Mouse (Mus musculus): Measurements from ENCODE around the gene Il15ra. TPM values are rescaled to one million over a fixed set of nuclear protein-coding genes. Genes with fewer than 3 reads are reported as not detected.
A peak's percentile ranks its signal among the peaks of the same experiment; 100 is the strongest.

Il15ra gene
- polyA plus RNA-seq, 1 experiment from 2014 or later: 0.80 TPM

DNA sequence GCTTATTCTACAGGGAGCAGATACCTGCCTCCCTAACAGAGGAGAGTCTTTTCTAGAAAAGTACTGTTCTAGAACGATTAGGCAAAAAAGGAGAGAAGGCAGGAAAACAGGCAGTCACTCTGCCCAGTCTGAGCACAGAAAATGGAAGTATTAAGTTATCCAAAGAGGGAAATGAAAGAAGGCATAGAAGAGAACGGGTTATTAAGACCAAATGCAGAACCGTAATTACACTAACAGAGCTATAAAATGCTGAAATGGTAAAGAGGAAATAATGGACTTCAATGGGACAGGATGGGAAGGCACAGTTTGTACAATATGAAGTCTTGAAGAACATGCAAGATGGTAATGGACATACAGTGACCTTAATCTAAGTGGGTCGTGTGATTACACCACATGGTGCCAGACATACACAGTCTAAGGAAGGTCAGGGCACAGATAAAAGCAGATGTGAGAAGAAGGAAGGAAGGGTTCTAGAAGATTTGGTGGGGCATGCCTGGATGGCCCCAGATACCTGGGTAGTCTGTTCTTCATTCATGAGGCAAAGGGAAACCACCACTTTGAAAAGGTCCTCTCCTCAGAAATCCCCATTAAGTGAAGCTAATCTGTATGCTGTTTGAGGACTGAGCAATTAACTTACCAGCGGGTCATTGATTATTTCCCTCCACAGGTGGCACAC is 61.5 kb downstream of the Il15ra start:
- Histone ChIP-seq H3K27me3 (replicated peaks; ENCODE audit: control insufficient read depth, insufficient read depth, low read length) (no peaks in the 10 kb centered on the region), H3K9me3 (ENCODE audit: control insufficient read depth, low read length) (no peaks in the 10 kb centered on the region), H3K4me1 (replicated peaks; ENCODE audit: control insufficient read depth, insufficient read depth, low read length) (peaks cover 11% of the 10 kb centered on the region), H3K27ac (ENCODE audit: low read length) (no peak overlapping the region), H3K4me3 (replicated peaks; ENCODE audit: low read length) (no peak overlapping the region), H3K4me2 (ENCODE audit: low read length) (no peak overlapping the region), H3K9ac (replicated peaks; ENCODE audit: low read depth, low read length) (no peak overlapping the region), H3K36me3 (ENCODE audit: control insufficient read depth, insufficient read depth) (peaks cover 38% of the 10 kb centered on the region)
- 72% methylated on average over 5 of the region's 5 CpGs for WGBS
- ATAC-seq: no peak

DNA sequence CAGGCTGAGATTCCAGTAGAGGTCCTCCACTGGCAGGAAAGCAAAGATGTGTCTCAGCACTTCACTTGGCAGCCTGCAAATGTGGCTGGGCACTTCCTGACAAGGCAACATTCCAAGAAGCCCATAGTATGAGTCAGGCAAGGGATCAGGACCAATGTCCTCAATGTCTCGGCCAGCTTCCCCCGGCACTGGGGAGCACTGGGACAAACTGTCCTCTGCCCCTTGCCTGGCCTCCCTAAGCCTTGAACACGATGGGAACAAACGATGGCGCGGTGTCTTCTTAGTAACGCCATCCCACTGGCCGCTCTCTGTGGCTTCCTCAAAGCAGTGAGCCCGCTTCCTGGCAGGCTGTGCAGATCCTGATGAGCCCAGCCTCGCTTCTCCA is 62.1 kb downstream of the Il15ra start:
- 73% methylated on average over 10 of the region's 10 CpGs for WGBS
- Histone ChIP-seq H3K4me3 (replicated peaks; ENCODE audit: low read length) (no peak overlapping the region), H3K27ac (ENCODE audit: low read length) (no peak overlapping the region), H3K9ac (replicated peaks; ENCODE audit: low read depth, low read length) (no peak overlapping the region), H3K4me1 (replicated peaks; ENCODE audit: control insufficient read depth, insufficient read depth, low read length) (peaks cover 11% of the 10 kb centered on the region), H3K9me3 (ENCODE audit: control insufficient read depth, low read length) (no peaks in the 10 kb centered on the region), H3K27me3 (replicated peaks; ENCODE audit: control insufficient read depth, insufficient read depth, low read length) (no peaks in the 10 kb centered on the region), H3K4me2 (ENCODE audit: low read length) (no peak overlapping the region), H3K36me3 (ENCODE audit: control insufficient read depth, insufficient read depth) (peaks cover 34% of the 10 kb centered on the region)
- no peak for ATAC-seq

DNA sequence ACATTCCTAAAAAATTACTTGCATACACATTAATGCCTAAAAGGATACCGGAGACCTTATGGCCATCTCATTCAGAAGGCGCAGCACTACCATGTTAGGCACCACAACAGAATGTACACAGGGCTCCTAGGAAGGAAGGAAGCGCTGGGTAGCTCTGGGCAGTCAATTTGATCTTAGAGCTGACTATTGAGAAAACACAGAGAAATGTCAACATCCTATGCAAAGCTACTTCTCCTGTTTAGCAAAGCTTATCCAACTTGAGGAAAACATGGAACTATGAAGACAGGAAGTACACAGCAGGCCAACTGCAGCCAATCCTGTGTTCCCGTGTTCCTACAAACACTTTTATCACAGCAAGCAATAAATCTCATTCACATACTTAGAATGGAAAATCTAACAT is 66.6 kb downstream of the Il15ra start:
- H3K36me3 ChIP-seq (ENCODE audit: control insufficient read depth, insufficient read depth): peaks cover 9% of the 10 kb centered on the region; the same call in 1 of the 2 replicates
- no peak overlapping the region for H3K27ac ChIP-seq (ENCODE audit: low read length)
- H3K27me3 ChIP-seq (replicated peaks; ENCODE audit: control insufficient read depth, insufficient read depth, low read length): no peaks in the 10 kb centered on the region
- H3K4me2 ChIP-seq (ENCODE audit: low read length): no peak overlapping the region
- no peak for ATAC-seq
- H3K4me1 ChIP-seq (replicated peaks; ENCODE audit: control insufficient read depth, insufficient read depth, low read length): peaks cover 14% of the 10 kb centered on the region
- 93% methylated on average over 4 of the region's 4 CpGs for WGBS
- no peak overlapping the region for H3K4me3 ChIP-seq (replicated peaks; ENCODE audit: low read length)
- H3K9me3 ChIP-seq (ENCODE audit: control insufficient read depth, low read length): no peaks in the 10 kb centered on the region
- no peak overlapping the region for H3K9ac ChIP-seq (replicated peaks; ENCODE audit: low read depth, low read length)

DNA sequence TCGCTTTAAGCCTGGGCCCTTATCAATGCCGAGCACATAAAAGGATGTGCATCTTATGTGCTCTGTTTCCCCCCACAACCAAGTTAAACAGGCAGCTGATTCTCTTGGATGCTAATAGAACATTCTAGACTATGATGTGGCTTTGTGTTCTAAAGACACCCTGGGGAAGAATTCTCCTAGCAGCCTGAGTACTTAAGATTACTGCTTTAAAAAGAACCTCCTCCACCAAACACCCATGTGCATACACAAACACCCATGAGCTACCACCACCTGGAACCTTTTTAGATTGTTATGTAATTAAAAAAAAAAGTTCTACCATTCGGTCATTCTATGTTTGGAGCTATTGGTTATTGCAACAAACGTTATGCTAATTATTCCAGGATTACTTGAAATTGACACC is 67.3 kb downstream of the Il15ra start:
- WGBS: 80% methylated on average over 4 of the region's 4 CpGs
- H3K9ac ChIP-seq (replicated peaks; ENCODE audit: low read depth, low read length): no peak overlapping the region
- ATAC-seq: no peak
- no peaks in the 10 kb centered on the region for H3K9me3 ChIP-seq (ENCODE audit: control insufficient read depth, low read length)
- no peak overlapping the region for H3K4me3 ChIP-seq (replicated peaks; ENCODE audit: low read length)
- no peak overlapping the region for H3K27ac ChIP-seq (ENCODE audit: low read length)
- 0 out of 2 replicates have a peak, but pooled peaks cover 3% of the 10 kb centered on the region for H3K36me3 ChIP-seq (ENCODE audit: control insufficient read depth, insufficient read depth)
- H3K27me3 ChIP-seq (replicated peaks; ENCODE audit: control insufficient read depth, insufficient read depth, low read length): no peaks in the 10 kb centered on the region
- H3K4me1 ChIP-seq (replicated peaks; ENCODE audit: control insufficient read depth, insufficient read depth, low read length): peaks cover 15% of the 10 kb centered on the region
- no peak overlapping the region for H3K4me2 ChIP-seq (ENCODE audit: low read length)

DNA sequence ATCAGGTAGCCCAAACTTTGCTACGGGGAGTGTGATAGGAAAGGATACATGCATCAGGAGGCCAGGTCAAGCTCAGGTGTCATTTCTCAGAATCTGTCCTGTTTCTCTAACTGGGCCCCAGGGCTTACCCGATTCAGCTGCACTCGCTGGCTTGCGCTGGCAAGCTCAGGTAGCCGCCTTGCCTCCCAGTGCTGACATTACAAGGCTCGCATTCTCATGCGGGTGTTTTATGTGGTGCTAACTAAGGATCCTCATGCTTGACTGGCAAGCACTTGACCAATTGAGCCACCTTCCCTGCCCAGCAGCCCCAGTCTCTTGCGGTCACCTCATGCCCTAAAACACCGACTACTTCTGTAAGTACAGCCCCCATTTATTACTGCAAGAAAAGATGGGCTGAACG is 69.3 kb downstream of the Il15ra start:
- no peak for ATAC-seq
- 90% methylated on average over 10 of the region's 10 CpGs for WGBS
- no peaks in the 10 kb centered on the region for H3K9me3 ChIP-seq (ENCODE audit: control insufficient read depth, low read length)
- no peak overlapping the region for H3K4me2 ChIP-seq (ENCODE audit: low read length)
- H3K4me1 ChIP-seq (replicated peaks; ENCODE audit: control insufficient read depth, insufficient read depth, low read length): peaks cover 21% of the 10 kb centered on the region
- no peaks in the 10 kb centered on the region for H3K27me3 ChIP-seq (replicated peaks; ENCODE audit: control insufficient read depth, insufficient read depth, low read length)
- H3K36me3 ChIP-seq (ENCODE audit: control insufficient read depth, insufficient read depth): 0 out of 2 replicates have a peak, but pooled peaks cover 3% of the 10 kb centered on the region
- H3K9ac ChIP-seq (replicated peaks; ENCODE audit: low read depth, low read length): no peak overlapping the region
- H3K27ac ChIP-seq (ENCODE audit: low read length): no peak overlapping the region
- no peak overlapping the region for H3K4me3 ChIP-seq (replicated peaks; ENCODE audit: low read length)

DNA sequence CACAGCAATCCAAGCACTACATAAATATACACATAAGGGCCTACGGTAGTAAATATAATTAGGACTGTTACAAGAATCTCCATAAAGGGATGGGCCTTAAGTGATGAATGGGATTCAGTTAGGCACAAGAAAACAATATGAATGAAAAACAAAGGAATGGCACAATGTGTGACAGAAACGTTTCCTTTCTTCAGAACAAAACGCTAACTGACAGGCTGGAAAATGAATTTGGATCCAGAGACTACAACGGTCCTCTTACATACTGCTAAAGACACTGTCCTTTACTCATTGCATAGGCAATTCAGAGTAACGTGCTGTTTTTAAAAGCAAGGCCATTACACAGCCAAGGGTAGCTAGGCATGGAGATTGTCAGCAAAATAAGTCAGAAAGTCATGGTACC is 70.0 kb downstream of the Il15ra start:
- Histone ChIP-seq H3K9me3 (ENCODE audit: control insufficient read depth, low read length) (no peaks in the 10 kb centered on the region), H3K9ac (replicated peaks; ENCODE audit: low read depth, low read length) (no peak overlapping the region), H3K27me3 (replicated peaks; ENCODE audit: control insufficient read depth, insufficient read depth, low read length) (no peaks in the 10 kb centered on the region), H3K27ac (ENCODE audit: low read length) (no peak overlapping the region), H3K4me3 (replicated peaks; ENCODE audit: low read length) (no peak overlapping the region), H3K4me1 (replicated peaks; ENCODE audit: control insufficient read depth, insufficient read depth, low read length) (peaks cover 28% of the 10 kb centered on the region), H3K4me2 (ENCODE audit: low read length) (no peak overlapping the region), H3K36me3 (ENCODE audit: control insufficient read depth, insufficient read depth) (no peaks in the 10 kb centered on the region)
- no peak for ATAC-seq
- 75% methylated on average over 5 of the region's 5 CpGs for WGBS

DNA sequence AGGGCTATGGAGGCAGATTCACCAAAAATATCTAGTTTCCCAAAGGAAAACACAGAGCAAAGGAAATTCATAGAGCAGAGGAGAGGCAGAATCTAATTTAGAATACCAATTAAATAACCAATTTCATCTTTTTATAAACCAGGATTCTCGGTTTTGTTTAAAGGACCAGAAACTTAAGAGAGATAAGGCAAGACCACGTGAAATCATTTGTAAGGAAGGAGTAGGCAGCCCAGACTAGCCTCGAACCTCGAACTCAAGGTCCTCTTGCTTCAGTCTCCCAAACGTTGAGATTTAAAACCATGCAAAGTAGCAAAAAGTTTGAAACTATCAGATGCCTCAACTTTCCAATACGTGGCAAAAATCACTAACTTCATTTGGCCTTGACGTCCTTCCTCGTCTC is 71.3 kb downstream of the Il15ra start:
- H3K9ac ChIP-seq (replicated peaks; ENCODE audit: low read depth, low read length): peak overlapping the region; percentile 91
- ATAC-seq: no peak
- no peaks in the 10 kb centered on the region for H3K9me3 ChIP-seq (ENCODE audit: control insufficient read depth, low read length)
- peaks cover 34% of the 10 kb centered on the region for H3K4me1 ChIP-seq (replicated peaks; ENCODE audit: control insufficient read depth, insufficient read depth, low read length)
- no peaks in the 10 kb centered on the region for H3K27me3 ChIP-seq (replicated peaks; ENCODE audit: control insufficient read depth, insufficient read depth, low read length)
- 51% methylated on average over 8 of the region's 8 CpGs for WGBS
- H3K36me3 ChIP-seq (ENCODE audit: control insufficient read depth, insufficient read depth): peaks cover 2% of the 10 kb centered on the region
- no peak overlapping the region for H3K27ac ChIP-seq (ENCODE audit: low read length)
- H3K4me2 ChIP-seq (ENCODE audit: low read length): peak overlapping the region; percentile 89
- peak overlapping the region; percentile 79 for H3K4me3 ChIP-seq (replicated peaks; ENCODE audit: low read length)

DNA sequence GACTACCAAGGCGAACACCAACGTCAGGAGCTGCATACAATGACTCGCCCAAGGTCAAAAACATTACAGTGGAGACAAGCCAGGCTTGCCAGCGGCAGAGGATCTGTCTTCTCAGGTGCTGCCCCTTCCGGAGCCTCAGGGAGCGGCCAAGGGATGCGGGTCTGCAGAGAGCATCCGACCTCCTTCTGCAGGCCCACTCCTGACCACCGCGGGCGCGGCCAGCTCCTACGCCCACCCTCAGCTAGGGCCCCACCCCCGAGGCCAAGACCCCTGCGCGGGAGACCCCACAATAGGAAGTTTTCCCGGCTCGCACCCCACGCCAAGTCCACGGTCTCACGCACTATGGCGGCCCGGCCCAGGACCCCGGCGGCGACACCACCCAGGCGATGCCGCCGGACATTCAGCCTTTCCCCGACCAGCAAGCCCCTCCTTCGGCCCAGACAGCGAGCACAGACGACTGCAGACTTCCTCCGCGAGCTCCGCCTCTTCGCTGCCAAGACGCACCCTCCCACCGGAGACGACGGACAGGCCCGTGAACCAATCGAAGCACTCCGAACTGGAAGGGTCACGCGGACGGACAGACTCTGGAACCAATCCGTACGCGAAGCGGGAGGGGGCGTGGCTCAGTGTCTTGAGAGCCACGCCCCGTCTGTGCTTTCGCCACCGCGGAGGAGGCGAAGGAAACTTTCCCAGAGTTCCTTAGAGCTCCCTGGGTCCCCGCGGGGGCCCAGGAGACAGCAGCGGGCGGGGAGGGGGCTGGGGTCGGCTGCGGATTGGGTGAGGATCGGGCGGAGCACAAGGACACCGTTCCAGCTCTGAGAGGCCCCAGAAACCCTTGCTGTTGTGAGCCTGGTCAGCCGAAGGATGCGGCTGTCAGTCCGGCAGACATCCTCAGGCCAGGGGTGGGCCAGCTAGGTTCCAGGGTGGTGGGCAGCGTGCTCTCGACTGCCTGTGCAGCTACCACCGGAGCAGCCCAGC is 72.3 kb downstream of the Il15ra start, which contains the start of the genes Fbh1 and Ankrd16:
Gene Fbh1 (minus strand): TSS at position 492 of the 978 bp plus-strand sequence.
Gene Ankrd16 (plus strand): TSS at position 786 of the 978 bp plus-strand sequence.
- WGBS: under 1% methylated on average over 73 of the region's 73 CpGs
- Histone ChIP-seq H3K4me2 (ENCODE audit: low read length) (peak within 1 kb of the TSS; percentile 89), H3K4me3 (replicated peaks; ENCODE audit: low read length) (peak within 1 kb of the TSS; percentile 79), H3K27me3 (replicated peaks; ENCODE audit: control insufficient read depth, insufficient read depth, low read length) (no peaks in the 10 kb centered on the region), H3K9me3 (ENCODE audit: control insufficient read depth, low read length) (no peaks in the 10 kb centered on the region), H3K4me1 (replicated peaks; ENCODE audit: control insufficient read depth, insufficient read depth, low read length) (peaks cover 34% of the 10 kb centered on the region), H3K36me3 (ENCODE audit: control insufficient read depth, insufficient read depth) (peaks cover 8% of the 10 kb centered on the region), H3K9ac (replicated peaks; ENCODE audit: low read depth, low read length) (peak within 1 kb of the TSS; percentile 91), H3K27ac (ENCODE audit: low read length) (peak within 1 kb of the TSS; percentile 90)
- peak; percentile 95 for ATAC-seq

DNA sequence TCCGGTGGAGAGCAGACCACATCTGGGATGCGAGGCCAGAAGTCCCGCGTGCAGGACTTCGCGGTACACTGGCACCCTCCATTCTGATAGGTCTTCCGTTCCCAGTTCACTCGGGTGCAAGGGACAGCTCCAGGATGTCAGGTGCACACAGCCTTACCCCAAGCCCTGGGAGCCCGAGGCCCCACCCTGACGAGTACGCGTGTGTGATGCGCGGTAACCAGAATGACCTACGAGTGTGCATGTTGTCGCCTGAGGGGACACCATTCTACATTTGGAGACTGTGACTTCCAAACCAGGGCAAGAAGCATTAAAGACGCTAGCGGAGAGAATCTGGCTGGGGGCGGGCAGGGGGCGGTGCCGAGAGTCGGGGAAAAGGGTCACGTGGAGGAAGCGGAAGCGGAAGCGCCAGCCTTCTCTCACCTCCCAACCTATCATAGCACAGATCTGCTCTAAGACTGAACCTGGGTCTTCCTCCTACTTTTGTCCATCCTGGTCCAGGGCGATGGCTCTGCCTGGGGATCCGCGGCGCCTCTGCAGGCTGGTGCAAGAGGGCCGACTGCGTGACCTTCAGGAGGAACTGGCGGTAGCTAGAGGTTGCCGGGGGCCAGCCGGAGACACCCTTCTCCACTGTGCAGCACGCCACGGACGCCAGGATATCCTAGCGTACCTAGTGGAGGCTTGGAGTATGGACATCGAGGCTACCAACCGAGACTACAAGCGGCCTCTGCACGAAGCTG is 73.2 kb downstream of the Il15ra start:
- H3K4me3 ChIP-seq (replicated peaks; ENCODE audit: low read length): peak overlapping the region; percentile 79
- ATAC-seq: peak; percentile 88
- H3K27me3 ChIP-seq (replicated peaks; ENCODE audit: control insufficient read depth, insufficient read depth, low read length): no peaks in the 10 kb centered on the region
- peaks cover 15% of the 10 kb centered on the region for H3K36me3 ChIP-seq (ENCODE audit: control insufficient read depth, insufficient read depth)
- peak overlapping the region; percentile 90 for H3K27ac ChIP-seq (ENCODE audit: low read length)
- peak overlapping the region; percentile 63 for H3K4me2 ChIP-seq (ENCODE audit: low read length)
- H3K9ac ChIP-seq (replicated peaks; ENCODE audit: low read depth, low read length): peak overlapping the region; percentile 80
- under 1% methylated on average over 43 of the region's 43 CpGs for WGBS
- peaks cover 34% of the 10 kb centered on the region for H3K4me1 ChIP-seq (replicated peaks; ENCODE audit: control insufficient read depth, insufficient read depth, low read length)
- no peaks in the 10 kb centered on the region for H3K9me3 ChIP-seq (ENCODE audit: control insufficient read depth, low read length)
